Mouse (Mus musculus) spleen, adult 2 months (tissue): ENCODE data around the gene Fkbp2.

Experiments used
- CTCF ChIP-seq: fragments of 200-500 bp; IDR thresholded peaks from 2 replicates; pipeline ENCODE4 v1.5.1; 2011; ENCODE audit warnings: mild to moderate bottlenecking, inconsistent platforms; ENCODE audit not compliant: insufficient read depth, insufficient read length, insufficient replicate concordance; ENCODE audit errors: extremely low read depth
- POLR2A ChIP-seq: fragments of 200-500 bp; IDR thresholded peaks from 2 replicates; pipeline ENCODE4 v1.6.1; 2011; ENCODE audit warnings: low read depth, low read length, inconsistent platforms

- TF ChIP-seq CTCF (no peak), POLR2A (no peak)
Measured at GRCm38 (mm10) chr19:6943709-6944108, 36.6 kb downstream of the Fkbp2 start.
